Mouse (Mus musculus) limb, embryonic 10.5 days (tissue): ENCODE measurements at regions not wholly inside any gene's neighbourhood (a gene's known extent, or its start where the extent isn't known, plus 50 kb on each side); places are given as distances from the start of the nearest gene placed in this dataset.

ENCODE experiments used
- DNase-seq: peaks from one replicate; pipeline ENCODE4 v3.0.0-alpha.2; 2017; ENCODE audit warnings: low spot score
- H3K27ac ChIP-seq: fragments of 300-500 bp; sonication (generic); 2 replicates; pipeline ENCODE4 v1.5.1; 2016; ENCODE audit warnings: mild to moderate bottlenecking
- H3K27me3 ChIP-seq: fragments of 300-500 bp; sonication (generic); 2 replicates; pipeline ENCODE4 v1.6.1; 2016; ENCODE audit warnings: low read depth, mild to moderate bottlenecking; ENCODE audit not compliant: poor library complexity, severe bottlenecking
- H3K36me3 ChIP-seq: fragments of 300-500 bp; sonication (generic); 2 replicates; pipeline ENCODE4 v1.6.1; 2016; ENCODE audit warnings: mild to moderate bottlenecking, moderate library complexity
- H3K4me1 ChIP-seq: fragments of 300-500 bp; sonication (generic); 2 replicates; pipeline ENCODE4 v1.6.1; 2016
- H3K4me3 ChIP-seq: fragments of 300-500 bp; sonication (generic); 2 replicates; pipeline ENCODE4 v1.5.1; 2016; ENCODE audit warnings: mild to moderate bottlenecking, moderate library complexity
- H3K9me3 ChIP-seq: fragments of 300-500 bp; sonication (generic); replicated peaks from 2 replicates; pipeline ENCODE4 v1.6.1; 2016; ENCODE audit warnings: mild to moderate bottlenecking
- WGBS: fragments of 180-500 bp; shearing (Covaris S2); methylation state at CpG from one replicate; pipeline ENCODE4 v1.1.7; 2016; 5-methylcytosine and 5-hydroxymethylcytosine counted together

- no peak for DNase-seq
- no peaks in the 10 kb centered on the region for H3K9me3 ChIP-seq
- no peak overlapping the region for H3K27ac ChIP-seq
- H3K4me1 ChIP-seq = no peaks in the 10 kb centered on the region
- H3K4me3 ChIP-seq = no peak overlapping the region
- no peaks in the 10 kb centered on the region for H3K36me3 ChIP-seq
- WGBS = 79% methylated on average over 1 of the region's 1 CpGs
- no peaks in the 10 kb centered on the region for H3K27me3 ChIP-seq
Measured at GRCm38 (mm10) chr9:112370746-112371145, 135.0 kb upstream of the Arpp21 start.

GRCm38 (mm10) chr9:112367291-112367690 lies 131.6 kb upstream of the Arpp21 start:
- Histone ChIP-seq H3K4me1 (no peaks in the 10 kb centered on the region), H3K27me3 (no peaks in the 10 kb centered on the region)

GRCm38 (mm10) chr9:112361355-112361754 lies 125.6 kb upstream of the Arpp21 start:
- Histone ChIP-seq H3K9me3 (no peaks in the 10 kb centered on the region), H3K36me3 (no peaks in the 10 kb centered on the region)
- 88% methylated on average over 3 of the region's 3 CpGs for WGBS

More at GRCm38 (mm10) chr9:112367291-112367690, 131.6 kb upstream of the Arpp21 start:
- no peak overlapping the region for H3K27ac ChIP-seq
- H3K9me3 ChIP-seq = no peaks in the 10 kb centered on the region
- no peaks in the 10 kb centered on the region for H3K36me3 ChIP-seq
- DNase-seq = no peak
- H3K4me3 ChIP-seq = no peak overlapping the region

GRCm38 (mm10) chr9:112358711-112359298 lies 123.1 kb upstream of the Arpp21 start:
- H3K27me3 ChIP-seq = no peaks in the 10 kb centered on the region
- H3K4me3 ChIP-seq = no peak overlapping the region
- H3K27ac ChIP-seq = no peak overlapping the region
- no peaks in the 10 kb centered on the region for H3K36me3 ChIP-seq
- H3K4me1 ChIP-seq = no peaks in the 10 kb centered on the region
- H3K9me3 ChIP-seq = no peaks in the 10 kb centered on the region
- WGBS = 73% methylated on average over 5 of the region's 5 CpGs
- no peak for DNase-seq

More at GRCm38 (mm10) chr9:112361355-112361754, 125.6 kb upstream of the Arpp21 start:
- no peaks in the 10 kb centered on the region for H3K27me3 ChIP-seq
- no peak overlapping the region for H3K4me3 ChIP-seq
- DNase-seq = no peak
- no peaks in the 10 kb centered on the region for H3K4me1 ChIP-seq
- no peak overlapping the region for H3K27ac ChIP-seq

- WGBS = 78% methylated on average over 3 of the region's 3 CpGs
- no peak for DNase-seq
- no peaks in the 10 kb centered on the region for H3K27me3 ChIP-seq
Measured at GRCm38 (mm10) chr9:112353196-112353595, 117.5 kb upstream of the Arpp21 start.

GRCm38 (mm10) chr9:112348942-112349341 lies 113.2 kb upstream of the Arpp21 start:
- no peaks in the 10 kb centered on the region for H3K4me1 ChIP-seq
- no peaks in the 10 kb centered on the region for H3K9me3 ChIP-seq
- no peak overlapping the region for H3K27ac ChIP-seq
- DNase-seq = no peak
- H3K36me3 ChIP-seq = no peaks in the 10 kb centered on the region
- H3K4me3 ChIP-seq = no peak overlapping the region
- no peaks in the 10 kb centered on the region for H3K27me3 ChIP-seq

More at GRCm38 (mm10) chr9:112353196-112353595, 117.5 kb upstream of the Arpp21 start:
- no peaks in the 10 kb centered on the region for H3K36me3 ChIP-seq
- no peaks in the 10 kb centered on the region for H3K9me3 ChIP-seq
- H3K4me3 ChIP-seq = no peak overlapping the region
- no peak overlapping the region for H3K27ac ChIP-seq
- H3K4me1 ChIP-seq = no peaks in the 10 kb centered on the region

- no peak for DNase-seq
- no peaks in the 10 kb centered on the region for H3K9me3 ChIP-seq
- no peaks in the 10 kb centered on the region for H3K36me3 ChIP-seq
- no peaks in the 10 kb centered on the region for H3K4me1 ChIP-seq
- H3K27ac ChIP-seq = no peak overlapping the region
- WGBS = 63% methylated on average over 1 of the region's 1 CpGs
- no peaks in the 10 kb centered on the region for H3K27me3 ChIP-seq
- H3K4me3 ChIP-seq = no peak overlapping the region
Measured at GRCm38 (mm10) chr9:112344792-112345191, 109.1 kb upstream of the Arpp21 start.

- WGBS = 87% methylated on average over 2 of the region's 2 CpGs
- Histone ChIP-seq H3K4me1 (no peaks in the 10 kb centered on the region), H3K36me3 (no peaks in the 10 kb centered on the region), H3K9me3 (no peaks in the 10 kb centered on the region), H3K27ac (no peak overlapping the region), H3K4me3 (no peak overlapping the region), H3K27me3 (no peaks in the 10 kb centered on the region)
- DNase-seq = no peak
Measured at GRCm38 (mm10) chr9:112340363-112340762, 104.6 kb upstream of the Arpp21 start.

GRCm38 (mm10) chr9:112320016-112320415 lies 84.3 kb upstream of the Arpp21 start:
- DNase-seq = no peak
- Histone ChIP-seq H3K9me3 (no peaks in the 10 kb centered on the region), H3K4me3 (no peak overlapping the region), H3K27ac (no peak overlapping the region), H3K4me1 (no peaks in the 10 kb centered on the region), H3K36me3 (no peaks in the 10 kb centered on the region), H3K27me3 (no peaks in the 10 kb centered on the region)
- 86% methylated on average over 5 of the region's 5 CpGs for WGBS

- no peaks in the 10 kb centered on the region for H3K36me3 ChIP-seq
- H3K27me3 ChIP-seq = no peaks in the 10 kb centered on the region
- no peak overlapping the region for H3K4me3 ChIP-seq
- no peak for DNase-seq
- H3K9me3 ChIP-seq = no peaks in the 10 kb centered on the region
- no peaks in the 10 kb centered on the region for H3K4me1 ChIP-seq
- WGBS = 76% methylated on average over 5 of the region's 5 CpGs
- no peak overlapping the region for H3K27ac ChIP-seq
Measured at GRCm38 (mm10) chr9:112308950-112309349, 73.2 kb upstream of the Arpp21 start.

- no peaks in the 10 kb centered on the region for H3K36me3 ChIP-seq
- H3K27me3 ChIP-seq = no peaks in the 10 kb centered on the region
- H3K9me3 ChIP-seq = no peaks in the 10 kb centered on the region
- H3K4me3 ChIP-seq = no peak overlapping the region
- 86% methylated on average over 4 of the region's 4 CpGs for WGBS
- DNase-seq = no peak
- no peaks in the 10 kb centered on the region for H3K4me1 ChIP-seq
- H3K27ac ChIP-seq = no peak overlapping the region
Measured at GRCm38 (mm10) chr9:112307837-112308236, 72.1 kb upstream of the Arpp21 start.

GRCm38 (mm10) chr9:112291875-112292274 lies 56.1 kb upstream of the Arpp21 start:
- Histone ChIP-seq H3K27me3 (no peaks in the 10 kb centered on the region), H3K36me3 (no peaks in the 10 kb centered on the region), H3K27ac (no peak overlapping the region), H3K9me3 (no peaks in the 10 kb centered on the region), H3K4me3 (no peak overlapping the region), H3K4me1 (no peaks in the 10 kb centered on the region)
- no peak for DNase-seq
- WGBS = 86% methylated on average over 3 of the region's 3 CpGs
